Mouse (Mus musculus) intestine, postnatal 0 days (tissue): Measurements from ENCODE around the gene Rgl1. TPM values are rescaled to one million over a fixed set of nuclear protein-coding genes. Genes with fewer than 3 reads are reported as not detected.

Experiments used
- ATAC-seq: fragments of 200-750 bp; cut with Nextera tagmentation; 2 replicates; pipeline ENCODE4 v1.8.0; 2017; ENCODE audit warnings: mild to moderate bottlenecking, moderate TSS enrichment, moderate library complexity
- H3K27ac ChIP-seq: fragments of 300-500 bp; sonication (generic); 2 replicates; pipeline ENCODE4 v1.5.1; 2014; ENCODE audit warnings: mild to moderate bottlenecking, low read depth, low read length, moderate library complexity
- H3K27me3 ChIP-seq: fragments of 300-500 bp; sonication (generic); replicated peaks from 2 replicates; pipeline ENCODE4 v1.6.1; 2014; ENCODE audit warnings: low read length, mixed read lengths; ENCODE audit not compliant: control insufficient read depth, insufficient read depth
- H3K36me3 ChIP-seq: fragments of 300-500 bp; sonication (generic); 2 replicates; pipeline ENCODE4 v1.6.1; 2014; ENCODE audit warnings: mild to moderate bottlenecking, moderate library complexity; ENCODE audit not compliant: control insufficient read depth, insufficient read depth
- H3K4me1 ChIP-seq: fragments of 300-500 bp; sonication (generic); replicated peaks from 2 replicates; pipeline ENCODE4 v1.6.1; 2014; ENCODE audit warnings: antibody characterized with exemption, low read length, mixed read lengths; ENCODE audit not compliant: control insufficient read depth, insufficient read depth
- H3K4me2 ChIP-seq: fragments of 300-500 bp; sonication (generic); replicated peaks from 2 replicates; pipeline ENCODE4 v1.6.1; 2014; ENCODE audit warnings: low read depth, mild to moderate bottlenecking, moderate library complexity
- H3K4me3 ChIP-seq: fragments of 300-500 bp; sonication (generic); 2 replicates; pipeline ENCODE4 v1.5.1; 2014; ENCODE audit warnings: low read depth, low read length
- H3K9ac ChIP-seq: fragments of 300-500 bp; sonication (generic); 2 replicates; pipeline ENCODE4 v1.6.1; 2014; ENCODE audit warnings: mild to moderate bottlenecking, low read depth, low read length
- H3K9me3 ChIP-seq: fragments of 300-500 bp; sonication (generic); 2 replicates; pipeline ENCODE4 v1.6.1; 2016; ENCODE audit warnings: mixed run types; ENCODE audit not compliant: control insufficient read depth
- CTCF ChIP-seq: sonication (generic); IDR thresholded peaks from 2 replicates; pipeline ENCODE4 v1.5.1; 2016; ENCODE audit warnings: low read depth, mild to moderate bottlenecking, control low read depth, antibody characterized with exemption, moderate library complexity
- WGBS: fragments of 180-500 bp; shearing (Covaris S2); extraction: QIAGEN DNeasy Blood & Tissue Kit; methylation state at CpG from one replicate; pipeline ENCODE4 v1.1.7; 2014; 5-methylcytosine and 5-hydroxymethylcytosine counted together
- polyA plus RNA-seq: library from polyadenylated mRNA; unstranded; fragments of >200 nt; fragmentation: Nextera tagmentation; extraction: Ambion mirVana; gene quantifications from 2 replicates; pipeline ENCODE4 v1.2.1, GENCODE M21; 2015

Rgl1 gene
- polyA plus RNA-seq, 1 experiment from 2014 or later, result 39.4 TPM

- Histone ChIP-seq H3K36me3 (peaks cover 4% of the 10 kb centered on the region; the same call in 1 of the 2 replicates), H3K4me1 (peaks cover 16% of the 10 kb centered on the region), H3K9me3 (no peaks in the 10 kb centered on the region), H3K4me3 (no peak overlapping the region), H3K27me3 (no peaks in the 10 kb centered on the region), H3K27ac (no peak overlapping the region), H3K9ac (no peak overlapping the region), H3K4me2 (no peak overlapping the region)
- ATAC-seq, result no peak
- 92% methylated on average over 11 of the region's 11 CpGs for WGBS
- no peak for TF ChIP-seq CTCF
These were observed 159.4 kb downstream of the Rgl1 start for GRCm38 (mm10) chr1:152606727-152607126.

DNA sequence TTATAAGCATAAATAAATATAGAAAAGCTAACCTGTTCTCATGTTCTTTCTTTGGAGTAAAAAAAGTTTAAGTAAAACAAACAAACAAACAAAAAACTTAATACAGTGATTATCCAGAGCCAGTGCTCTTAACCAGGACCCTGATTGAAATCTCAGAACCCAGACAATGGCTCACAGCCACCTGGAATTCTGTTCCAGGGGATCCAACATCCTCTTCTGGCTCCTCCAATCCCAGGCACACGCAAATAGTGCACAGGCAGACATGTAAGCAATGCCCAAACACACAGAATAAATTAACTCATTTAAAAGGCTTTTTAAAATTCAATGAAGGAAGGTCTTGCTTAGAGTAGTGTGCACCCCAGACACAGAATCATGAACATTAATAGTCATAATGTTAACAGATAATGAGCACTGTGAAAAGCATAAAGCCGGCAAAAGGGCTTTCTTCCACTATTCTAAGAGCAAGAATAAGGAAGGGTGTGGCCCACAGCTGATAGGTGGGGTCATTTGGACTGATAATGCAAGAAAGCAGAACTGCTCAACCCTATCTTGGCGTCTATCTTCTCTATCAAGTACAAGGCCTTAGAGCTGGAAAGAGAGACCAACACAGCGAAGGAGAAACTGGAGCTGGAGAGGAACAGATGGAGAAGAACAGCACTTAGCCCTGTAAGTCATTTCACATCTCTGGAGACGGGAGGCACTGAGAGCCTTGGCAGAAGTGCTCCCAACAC is 160.1 kb downstream of the Rgl1 start:
- Histone ChIP-seq H3K27ac (no peak overlapping the region), H3K9me3 (no peaks in the 10 kb centered on the region), H3K4me2 (no peak overlapping the region), H3K4me1 (peaks cover 10% of the 10 kb centered on the region), H3K36me3 (no peaks in the 10 kb centered on the region), H3K4me3 (no peak overlapping the region), H3K9ac (no peak overlapping the region), H3K27me3 (no peaks in the 10 kb centered on the region)
- ATAC-seq, result no peak
- 53% methylated on average over 5 of the region's 5 CpGs for WGBS
- no peak for TF ChIP-seq CTCF

- Histone ChIP-seq H3K9ac (no peak overlapping the region), H3K27ac (no peak overlapping the region), H3K27me3 (no peaks in the 10 kb centered on the region), H3K36me3 (no peaks in the 10 kb centered on the region), H3K9me3 (no peaks in the 10 kb centered on the region), H3K4me2 (no peak overlapping the region), H3K4me1 (peaks cover 9% of the 10 kb centered on the region), H3K4me3 (no peak overlapping the region)
- ATAC-seq, result no peak
- WGBS, result 78% methylated on average over 6 of the region's 6 CpGs
- TF ChIP-seq CTCF, result no peak
These were observed 162.0 kb downstream of the Rgl1 start for GRCm38 (mm10) chr1:152604147-152604546.

GRCm38 (mm10) chr1:152603628-152604027 is 162.5 kb downstream of the Rgl1 start:
- Histone ChIP-seq H3K9ac (no peak overlapping the region), H3K9me3 (no peaks in the 10 kb centered on the region), H3K36me3 (no peaks in the 10 kb centered on the region), H3K4me3 (no peak overlapping the region), H3K4me1 (peaks cover 9% of the 10 kb centered on the region), H3K27me3 (no peaks in the 10 kb centered on the region), H3K27ac (no peak overlapping the region), H3K4me2 (no peak overlapping the region)
- WGBS, result 84% methylated on average over 9 of the region's 9 CpGs
- ATAC-seq, result no peak
- no peak for TF ChIP-seq CTCF

DNA sequence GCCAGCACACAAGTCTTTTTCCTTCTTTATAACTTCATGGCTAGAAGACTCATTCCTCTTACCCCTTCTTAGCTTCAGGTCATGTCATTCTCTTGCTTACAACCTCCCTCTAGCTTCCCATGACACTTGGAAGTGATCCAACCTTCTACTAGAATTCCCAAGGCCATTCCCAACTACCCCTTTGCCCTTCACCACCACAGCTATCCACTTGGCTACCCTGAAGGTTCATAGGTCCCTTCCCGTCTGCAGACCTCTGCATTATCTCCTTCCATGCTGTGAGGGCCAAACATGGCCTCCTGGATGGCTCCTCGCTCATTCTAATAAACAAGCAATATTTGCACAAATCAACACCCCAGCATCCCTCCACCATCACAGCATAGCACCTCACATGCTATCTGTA is 165.7 kb downstream of the Rgl1 start:
- Histone ChIP-seq H3K36me3 (no peaks in the 10 kb centered on the region; the same call in 1 of the 2 replicates), H3K27ac (no peak overlapping the region), H3K27me3 (no peaks in the 10 kb centered on the region), H3K9me3 (no peaks in the 10 kb centered on the region), H3K4me3 (no peak overlapping the region), H3K4me2 (no peak overlapping the region), H3K9ac (no peak overlapping the region), H3K4me1 (no peaks in the 10 kb centered on the region)
- ATAC-seq, result no peak
- 73% methylated on average over 2 of the region's 2 CpGs for WGBS
- no peak for TF ChIP-seq CTCF

GRCm38 (mm10) chr1:152599347-152599746 is 166.8 kb downstream of the Rgl1 start:
- Histone ChIP-seq H3K9ac (no peak overlapping the region), H3K4me1 (peaks cover 4% of the 10 kb centered on the region; the same call in 1 of the 2 replicates), H3K36me3 (no peaks in the 10 kb centered on the region; the same call in 1 of the 2 replicates), H3K9me3 (no peaks in the 10 kb centered on the region), H3K27ac (no peak overlapping the region), H3K4me2 (no peak overlapping the region), H3K27me3 (no peaks in the 10 kb centered on the region), H3K4me3 (no peak overlapping the region)
- no peak for TF ChIP-seq CTCF
- 66% methylated on average over 8 of the region's 8 CpGs for WGBS
- ATAC-seq, result no peak
